Mouse (Mus musculus): ENCODE data around the gene Carnmt1.

DNA sequence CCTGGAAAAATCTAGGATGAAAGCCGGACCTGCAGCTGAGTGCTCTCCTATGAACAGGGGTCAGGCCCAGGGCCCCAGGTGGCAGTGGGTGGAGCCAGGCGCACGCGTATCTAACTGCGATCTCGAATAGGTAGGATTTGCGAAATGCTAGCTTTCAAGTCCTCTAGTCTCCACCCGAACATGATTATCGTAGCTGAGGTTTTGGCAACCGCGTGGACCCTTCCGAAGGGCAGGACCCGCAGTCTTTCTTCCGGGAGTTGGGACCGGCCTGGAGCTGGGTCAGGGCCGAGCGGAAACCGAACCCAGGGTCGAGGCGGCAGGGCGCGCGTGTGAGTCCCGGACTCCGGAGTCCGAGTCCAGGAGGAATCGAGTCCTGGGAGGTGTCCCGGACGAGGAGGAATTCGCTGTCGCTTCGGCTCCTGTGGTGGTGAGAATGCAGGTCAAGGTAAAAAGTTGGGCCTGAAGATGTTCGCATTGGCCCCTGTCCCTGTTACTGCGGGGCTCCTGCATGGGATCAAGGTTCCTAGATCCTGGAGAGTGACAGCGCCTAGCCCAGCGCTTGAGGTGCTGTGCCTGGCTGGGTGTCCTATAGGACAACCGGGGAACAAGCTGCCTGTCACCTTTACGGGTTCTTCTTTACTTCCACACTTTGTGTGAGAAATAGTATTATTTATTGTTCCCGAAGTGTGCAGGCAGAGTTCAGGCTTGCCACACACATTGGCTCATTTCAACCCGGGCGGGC lies 79.2 kb downstream of the Carnmt1 start, which contains the start of gene Trpm6:
- TF ChIP-seq CTCF (IDR thresholded peaks at IDR 0.05; ENCODE audit: extremely low read depth, insufficient read depth, insufficient read length, insufficient replicate concordance) (no peak), POLR2A (IDR thresholded peaks at IDR 0.05; ENCODE audit: low read depth, low read length) (no peak)
